Mouse (Mus musculus): ENCODE measurements around the gene Olfr1411. TPM values are rescaled to one million over a fixed set of nuclear protein-coding genes. Genes with fewer than 3 reads are reported as not detected.

Gene Olfr1411
- total RNA-seq, 2 experiments from 2014 or later = not detected

DNA sequence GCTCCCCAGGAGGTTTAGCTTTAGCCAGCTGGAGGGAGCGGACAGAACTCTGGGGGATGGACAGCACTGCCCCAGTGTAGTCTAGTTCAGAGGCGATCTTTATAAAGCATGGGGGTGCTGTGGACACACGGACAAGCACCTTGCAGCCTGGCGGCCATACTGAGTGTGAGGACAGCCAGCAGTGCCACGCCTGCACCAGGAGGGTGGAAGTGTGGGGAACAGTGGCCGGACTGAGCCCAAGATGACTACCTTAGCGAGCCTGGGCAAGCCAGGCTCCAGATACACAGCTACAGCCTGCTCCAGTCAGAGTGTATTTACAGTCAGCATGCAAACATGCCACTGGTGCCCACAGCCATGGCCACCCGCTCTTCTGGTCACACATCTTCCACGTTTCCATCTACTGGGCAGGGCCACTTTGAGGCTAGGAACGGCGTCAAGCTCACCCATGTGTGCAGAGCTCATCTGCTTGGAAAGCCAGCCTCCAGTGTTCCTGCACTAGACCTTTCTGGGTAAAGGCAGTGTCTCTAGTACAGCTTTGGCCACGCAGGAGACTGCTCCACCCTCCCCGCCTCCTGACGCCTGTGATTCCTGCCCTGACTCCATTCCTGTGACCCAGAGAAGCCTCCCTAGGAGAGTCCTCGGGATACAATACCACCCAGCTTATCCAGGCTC lies 43.4 kb downstream of the Olfr1411 start:
- intact Hi-C loops (cut with DNase I) = no loop called here
- peak in 1 of 2 experiments; percentile 32 for DNase-seq (ENCODE audit: low spot score in 2 of 2)

GRCm38 (mm10) chr1:92638181-92638580 lies 44.0 kb downstream of the Olfr1411 start:
- intact Hi-C loops (cut with DNase I) = no loop called here

DNA sequence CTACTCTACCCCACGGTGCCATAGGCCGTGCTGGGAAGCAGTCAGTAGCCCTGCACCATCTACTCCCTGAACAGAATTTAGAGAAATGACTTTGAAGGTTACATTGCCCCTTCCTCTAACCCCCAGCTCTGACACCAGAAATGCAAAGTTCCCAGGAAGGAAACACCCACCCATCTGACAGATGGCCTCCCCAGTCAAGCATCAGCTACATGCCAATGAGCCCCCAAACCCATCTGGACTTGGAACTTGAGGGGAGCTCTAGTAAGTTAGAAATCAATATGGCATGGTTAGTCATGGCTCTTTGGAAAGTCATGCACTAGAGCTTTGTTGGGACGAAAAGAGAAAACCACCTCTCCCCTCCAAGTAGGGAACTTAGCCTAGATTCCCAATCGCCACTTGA lies 44.5 kb downstream of the Olfr1411 start:
- intact Hi-C loops (cut with DNase I) = no loop called here
- no peak for DNase-seq (ENCODE audit: low spot score in 2 of 2)

More at GRCm38 (mm10) chr1:92638181-92638580, 44.0 kb downstream of the Olfr1411 start:
- peak; percentile 63 to 71 for DNase-seq (ENCODE audit: low spot score in 2 of 2)

DNA sequence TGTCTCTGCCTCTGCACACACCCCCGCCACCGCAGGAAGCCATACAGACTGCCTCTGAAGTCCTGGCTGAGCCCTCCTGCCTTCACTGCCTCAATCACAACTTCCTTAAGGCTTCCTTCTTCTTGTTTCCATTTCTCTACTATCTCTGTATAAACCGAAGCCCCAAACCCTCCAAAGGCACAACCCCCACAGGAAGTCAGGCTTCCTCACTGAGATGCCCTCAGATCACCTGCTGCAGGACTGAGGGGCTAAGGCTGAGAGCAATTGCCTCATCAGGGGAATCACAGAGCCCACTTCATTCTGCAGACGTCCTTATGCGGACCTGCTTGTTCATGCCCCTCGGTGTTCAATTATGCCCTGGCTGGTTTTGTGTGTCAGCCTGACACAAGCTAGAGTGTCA lies 46.2 kb downstream of the Olfr1411 start:
- intact Hi-C loops (cut with DNase I) = no loop called here
- DNase-seq (ENCODE audit: low spot score in 2 of 2) = no peak

- peak; percentile 91 to 92 for DNase-seq (ENCODE audit: low spot score in 2 of 2)
- intact Hi-C loops (cut with DNase I) = no loop called here
These were observed 47.5 kb downstream of the Olfr1411 start, which contains the start of gene Cops9 for GRCm38 (mm10) chr1:92641514-92642272. Gene Cops9 (minus strand): TSS chr1:92641985.

DNA sequence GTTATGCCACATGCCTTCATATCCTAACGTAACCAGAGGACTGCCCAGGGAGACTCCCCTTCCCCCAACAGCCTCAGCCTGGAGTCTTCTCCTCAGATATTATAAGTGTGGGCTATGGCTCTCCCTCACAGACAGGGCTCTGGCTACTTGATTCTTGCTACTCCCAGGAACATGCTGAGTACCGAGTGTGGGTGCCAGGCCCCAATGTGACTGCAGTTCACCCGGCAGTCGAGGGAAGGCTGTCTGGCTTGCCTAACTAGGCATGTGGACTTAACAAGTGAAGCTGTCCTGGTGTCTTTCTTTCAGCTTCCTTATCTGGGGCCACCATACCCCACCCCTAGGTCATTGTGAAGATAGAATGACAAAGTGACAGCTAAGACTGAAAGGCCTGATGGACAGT lies 49.5 kb downstream of the Olfr1411 start:
- intact Hi-C loops (cut with DNase I) = no loop called here
- DNase-seq (ENCODE audit: low spot score in 2 of 2) = no peak

- no peak for DNase-seq (ENCODE audit: low spot score in 2 of 2)
- intact Hi-C loops (cut with DNase I) = no loop called here
These were observed 50.7 kb downstream of the Olfr1411 start for GRCm38 (mm10) chr1:92644916-92645315.

DNA sequence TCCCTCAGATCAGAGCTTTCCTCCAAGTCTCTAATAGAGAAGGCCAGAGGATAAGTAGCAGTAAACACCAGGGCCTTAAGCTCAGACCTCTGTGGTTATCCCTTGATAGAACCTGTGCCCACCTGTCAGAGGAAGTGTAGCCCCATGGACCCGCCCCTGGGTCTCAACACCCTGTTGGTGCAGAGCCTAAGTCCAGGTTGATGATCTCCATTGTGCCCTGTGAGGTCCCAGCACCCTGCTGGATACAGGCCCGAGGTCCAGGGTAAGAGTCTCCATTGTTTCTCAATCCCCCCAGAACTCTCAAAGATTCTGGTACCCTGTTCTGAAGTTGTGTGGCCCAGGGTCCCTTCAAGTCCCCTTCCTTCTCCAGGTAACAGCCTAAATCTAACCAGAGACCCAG lies 51.9 kb downstream of the Olfr1411 start:
- DNase-seq (ENCODE audit: low spot score in 2 of 2) = no peak
- intact Hi-C loops (cut with DNase I) = no loop called here

- intact Hi-C loops (cut with DNase I) = no loop called here
These were observed 52.4 kb downstream of the Olfr1411 start for GRCm38 (mm10) chr1:92646601-92647000.

GRCm38 (mm10) chr1:92647026-92647425 lies 52.8 kb downstream of the Olfr1411 start:
- no peak for DNase-seq (ENCODE audit: low spot score in 2 of 2)
- intact Hi-C loops (cut with DNase I) = no loop called here

More at GRCm38 (mm10) chr1:92646601-92647000, 52.4 kb downstream of the Olfr1411 start:
- DNase-seq (ENCODE audit: low spot score in 2 of 2) = no peak

Other genes with a start within 250 kb of the Olfr1411 start
- gene Ndufa10, start 120.6 kb upstream of the Olfr1411 start, total RNA-seq (2021) = 100 to 1,000 TPM; 217 to 221 TPM
- gene Olfr1416, start 109.3 kb upstream of the Olfr1411 start, total RNA-seq (2021) = not detected
- not detected for gene Olfr1415, start 98.3 kb upstream of the Olfr1411 start, total RNA-seq (2021)
- gene Olfr1414, start 75.8 kb upstream of the Olfr1411 start, total RNA-seq (2021) = not detected
- not detected for gene Olfr1413, start 23.1 kb upstream of the Olfr1411 start, total RNA-seq (2021)
- not detected for gene Olfr1412, start 8.6 kb upstream of the Olfr1411 start, total RNA-seq (2021)
- not detected for gene Olfr1410, start 11.4 kb downstream of the Olfr1411 start, total RNA-seq (2021)
- gene Olfr12, start 23.4 kb downstream of the Olfr1411 start, total RNA-seq (2021) = not detected
- gene Cops9, start 47.6 kb downstream of the Olfr1411 start, total RNA-seq (2021) = 100 to 1,000 TPM; 233 to 246 TPM
- gene Otos, start 54.4 kb downstream of the Olfr1411 start, total RNA-seq (2021) = not detected
- 10 to 100 TPM; 78.7 to 81.8 TPM for gene Gpc1, start 237.2 kb downstream of the Olfr1411 start, total RNA-seq (2021)